Comparison of ENCODE assay signal across 9 mouse cellular contexts in the genomic region with DNA sequence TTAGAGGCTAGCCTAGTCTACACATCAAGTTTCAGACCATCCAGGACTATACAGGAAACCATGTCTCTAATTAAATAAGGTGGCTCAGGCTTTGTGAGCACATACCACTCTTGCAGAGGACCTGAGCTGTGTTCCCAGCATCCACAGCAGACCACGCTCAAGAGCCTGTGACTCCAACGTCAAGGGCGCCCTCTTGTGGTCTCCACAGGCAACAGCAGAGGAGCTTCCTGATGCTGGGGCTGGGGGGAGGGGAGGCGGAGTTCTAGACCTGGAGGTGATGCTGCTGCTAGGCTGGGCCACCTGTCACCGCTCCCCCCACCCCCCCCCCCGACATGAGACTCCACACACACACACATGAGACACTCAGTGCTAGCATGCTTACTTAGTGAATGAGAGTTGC. TPM values are rescaled to one million over a fixed set of nuclear protein-coding genes. Genes with fewer than 3 reads are reported as not detected.
DNase-seq lines count a peak whose midpoint lies in the region; ATAC-seq lines count a peak whose summit lies in the region.
"Had no signal": no experiment of that assay in that cellular context is flagged by ENCODE, and none has a peak within 500 bp of the region (broad histone marks: within the 10 kb centered on the region; RNA-seq: fewer than 3 reads in every experiment).

No protein-coding gene starts in this region.

- WGBS in forebrain, embryonic 11.5 days: 29% methylated on average over 6 of the region's 6 CpGs
- 19% methylated on average over 6 of the region's 6 CpGs for WGBS in forebrain, embryonic 10.5 days

- ATAC-seq in forebrain, embryonic 11.5 days (replicated peaks; ENCODE audit: low FRiP score): no peak
- ATAC-seq in megakaryocyte progenitor cell, adult 5-6 weeks (replicated peaks; ENCODE audit: poor library complexity): peak; percentile 69

- DNase-seq in forebrain, embryonic 11.5 days (ENCODE audit: low spot score): peak; percentile 67
- no peak for DNase-seq in forebrain, embryonic 10.5 days (ENCODE audit: extremely low spot score, low spot score)
- DNase-seq in 416B (ENCODE audit: low read depth): peak; percentile 64
- peak; percentile 7 for DNase-seq in brain, adult 2 months (ENCODE audit: low read depth, low spot score)
- DNase-seq in frontal cortex, adult 2 months (ENCODE audit: extremely low spot score in 1 of 2, low spot score in 1 of 2): no peak
- no peak for DNase-seq in adrenal gland, postnatal 25 days
- no peak for DNase-seq in left cerebral cortex, adult 8-10 months (ENCODE audit: low spot score in 2 of 2)

- no peaks in the 10 kb centered on the region for H3K4me1 ChIP-seq in forebrain, embryonic 11.5 days (replicated peaks; ENCODE audit: control insufficient read depth, insufficient read depth, low read length)
- H3K4me1 ChIP-seq in forebrain, embryonic 10.5 days: peaks cover 4% of the 10 kb centered on the region

- H3K9ac ChIP-seq in forebrain, embryonic 11.5 days (ENCODE audit: low read length): no peak overlapping the region

- no peak overlapping the region for H3K4me2 ChIP-seq in forebrain, embryonic 11.5 days (ENCODE audit: low read depth, low read length, severe bottlenecking)

- H3K4me3 ChIP-seq in forebrain, embryonic 11.5 days (ENCODE audit: low read depth, low read length): no peak overlapping the region
- H3K4me3 ChIP-seq in forebrain, embryonic 10.5 days: no peak overlapping the region
- H3K4me3 ChIP-seq: myocyte had no signal

- no peaks in the 10 kb centered on the region for H3K36me3 ChIP-seq in forebrain, embryonic 11.5 days (ENCODE audit: control insufficient read depth, insufficient read depth, low read length)
- no peaks in the 10 kb centered on the region for H3K36me3 ChIP-seq in forebrain, embryonic 10.5 days (replicated peaks)

- no peak overlapping the region for H3K27ac ChIP-seq in forebrain, embryonic 11.5 days (ENCODE audit: low read depth, low read length)
- H3K27ac ChIP-seq in forebrain, embryonic 10.5 days: no peak overlapping the region

- no peaks in the 10 kb centered on the region for H3K27me3 ChIP-seq in forebrain, embryonic 11.5 days (ENCODE audit: control insufficient read depth, insufficient read depth, low read length)
- H3K27me3 ChIP-seq in forebrain, embryonic 10.5 days (ENCODE audit: poor library complexity, severe bottlenecking): no peaks in the 10 kb centered on the region

- H3K9me3 ChIP-seq in forebrain, embryonic 11.5 days (ENCODE audit: control insufficient read depth, low read length): no peaks in the 10 kb centered on the region; the same call in 1 of the 2 replicates
- H3K9me3 ChIP-seq in forebrain, embryonic 10.5 days: no peaks in the 10 kb centered on the region

RNA-seq across cellular contexts. Expression of a gene that starts 5.1 kb away (rescaled TPM):
- polyA plus RNA-seq in forebrain, embryonic 11.5 days (2014; fragmentation: Nextera tagmentation; extraction: Ambion mirVana): 1.3 and 4.2 TPM in 2 replicates
- 1.6 and 2.2 TPM in 2 replicates for polyA plus RNA-seq in forebrain, embryonic 10.5 days (2016; fragmentation: Nextera tagmentation; extraction: Ambion mirVana)
- 0.27 and 0.34 TPM in 2 replicates for total RNA-seq in megakaryocyte progenitor cell, adult 5-6 weeks (2015)
- total RNA-seq in megakaryocyte progenitor cell, adult 5-6 weeks (2017): not detected in 2 replicates
- polyA plus RNA-seq in frontal cortex, adult 2 months (2012; rRNA removed): 12.6 and 16.6 TPM in 2 replicates
- not detected in 2 replicates for total RNA-seq in adrenal gland, postnatal 25 days (2021)
- total RNA-seq in left cerebral cortex, adult 8-10 months (2022): 10 to 100 TPM in 3 of 4 experiments, 1 to 10 TPM in 1; 3.1 to 14.2 (median 11.4) TPM

RNA-seq across cellular contexts. Expression of a gene that starts 25.6 kb away (rescaled TPM):
- 0.16 TPM in 1 of 2 replicates, not detected in the other for polyA plus RNA-seq in forebrain, embryonic 11.5 days (2014; fragmentation: Nextera tagmentation; extraction: Ambion mirVana)
- polyA plus RNA-seq in forebrain, embryonic 10.5 days (2016; fragmentation: Nextera tagmentation; extraction: Ambion mirVana): 0.15 TPM in 1 of 2 replicates, not detected in the other
- total RNA-seq in megakaryocyte progenitor cell, adult 5-6 weeks (2015): not detected in 2 replicates
- total RNA-seq in megakaryocyte progenitor cell, adult 5-6 weeks (2017): not detected in 2 replicates
- polyA plus RNA-seq in frontal cortex, adult 2 months (2012; rRNA removed): 0.06 TPM in 1 of 2 replicates, not detected in the other
- not detected in 2 replicates for total RNA-seq in adrenal gland, postnatal 25 days (2021)
- under 1 TPM in 3 of 4 experiments, not detected in 1; 0.53 to 0.91 (median 0.57) TPM for total RNA-seq in left cerebral cortex, adult 8-10 months (2022)

RNA-seq across cellular contexts. Expression of a gene that starts 48.0 kb away (rescaled TPM):
- 20.8 and 22.3 TPM in 2 replicates for polyA plus RNA-seq in forebrain, embryonic 11.5 days (2014; fragmentation: Nextera tagmentation; extraction: Ambion mirVana)
- polyA plus RNA-seq in forebrain, embryonic 10.5 days (2016; fragmentation: Nextera tagmentation; extraction: Ambion mirVana): 20.9 and 22.8 TPM in 2 replicates
- 6.9 and 8.4 TPM in 2 replicates for total RNA-seq in megakaryocyte progenitor cell, adult 5-6 weeks (2015)
- 6.6 and 6.9 TPM in 2 replicates for total RNA-seq in megakaryocyte progenitor cell, adult 5-6 weeks (2017)
- polyA plus RNA-seq in frontal cortex, adult 2 months (2012; rRNA removed): 31.8 and 32.9 TPM in 2 replicates
- 28.4 and 31.9 TPM in 2 replicates for total RNA-seq in adrenal gland, postnatal 25 days (2021)
- 10 to 100 TPM; 21.4 to 24.1 (median 22.8) TPM for total RNA-seq in left cerebral cortex, adult 8-10 months (2022)

RNA-seq across cellular contexts. Expression of a gene that starts 51.0 kb away (rescaled TPM):
- 0.31 and 0.41 TPM in 2 replicates for polyA plus RNA-seq in forebrain, embryonic 11.5 days (2014; fragmentation: Nextera tagmentation; extraction: Ambion mirVana)
- polyA plus RNA-seq in forebrain, embryonic 10.5 days (2016; fragmentation: Nextera tagmentation; extraction: Ambion mirVana): 0.14 and 0.52 TPM in 2 replicates
- 0.22 and 0.46 TPM in 2 replicates for total RNA-seq in megakaryocyte progenitor cell, adult 5-6 weeks (2015)
- total RNA-seq in megakaryocyte progenitor cell, adult 5-6 weeks (2017): not detected in 2 replicates
- polyA plus RNA-seq in frontal cortex, adult 2 months (2012; rRNA removed): 1.3 and 1.4 TPM in 2 replicates
- not detected in 2 replicates for total RNA-seq in adrenal gland, postnatal 25 days (2021)
- total RNA-seq in left cerebral cortex, adult 8-10 months (2022): 1 to 10 TPM in 1 of 4 experiments, under 1 TPM in 3; 0.18 to 1.2 (median 0.63) TPM

RNA-seq across cellular contexts. Expression of a gene that starts 51.2 kb away (rescaled TPM):
- polyA plus RNA-seq in forebrain, embryonic 11.5 days (2014; fragmentation: Nextera tagmentation; extraction: Ambion mirVana): 29.0 and 32.4 TPM in 2 replicates
- 47.8 and 50.5 TPM in 2 replicates for polyA plus RNA-seq in forebrain, embryonic 10.5 days (2016; fragmentation: Nextera tagmentation; extraction: Ambion mirVana)
- total RNA-seq in megakaryocyte progenitor cell, adult 5-6 weeks (2015): 4.1 and 8.3 TPM in 2 replicates
- 8.8 and 9.0 TPM in 2 replicates for total RNA-seq in megakaryocyte progenitor cell, adult 5-6 weeks (2017)
- polyA plus RNA-seq in frontal cortex, adult 2 months (2012; rRNA removed): 87.7 and 98.4 TPM in 2 replicates
- 20.8 and 26.1 TPM in 2 replicates for total RNA-seq in adrenal gland, postnatal 25 days (2021)
- 10 to 100 TPM; 47.2 to 56.8 (median 52.7) TPM for total RNA-seq in left cerebral cortex, adult 8-10 months (2022)

Comparison
In these comparisons a context has a peak if more than half of its experiments do, and no peak if none do; other contexts are left out.
1. DNase-seq: peak in forebrain, embryonic 11.5 days (single experiment), 416B (single experiment) and brain, adult 2 months (single experiment); none in forebrain, embryonic 10.5 days (single experiment), frontal cortex, adult 2 months (0 of 2), adrenal gland, postnatal 25 days (single experiment) and left cerebral cortex, adult 8-10 months (0 of 2).